Mouse (Mus musculus) layer of hippocampus, adult 2 months (tissue): ENCODE data around the gene 4921539E11Rik. TPM values are rescaled to one million over a fixed set of nuclear protein-coding genes. Genes with fewer than 3 reads are reported as not detected.

Experiments used
- DNase-seq, 2 experiments: peaks; one replicate each; pipeline ENCODE4 v3.0.0; 2022; ENCODE audit warnings: low spot score in 2 of 2
- H3K27ac ChIP-seq: fragments of 200-600 bp; 2 replicates; pipeline ENCODE4 v1.8.1; 2022
- H3K4me3 ChIP-seq: fragments of 200-600 bp; 2 replicates; pipeline ENCODE4 v1.8.1; 2022; ENCODE audit warnings: mild to moderate bottlenecking
- CTCF ChIP-seq: fragments of 200-600 bp; conservative IDR thresholded peaks from 2 replicates; pipeline ENCODE4 v1.8.1; 2022; ENCODE audit warnings: antibody characterized with exemption, mild to moderate bottlenecking, moderate library complexity
- total RNA-seq, 2 experiments: library from RNA; stranded (reverse); gene quantifications; 2 replicates each; pipeline ENCODE4 v1.2.3; 2021

Gene 4921539E11Rik
- total RNA-seq, 2 experiments from 2014 or later = not detected

DNA sequence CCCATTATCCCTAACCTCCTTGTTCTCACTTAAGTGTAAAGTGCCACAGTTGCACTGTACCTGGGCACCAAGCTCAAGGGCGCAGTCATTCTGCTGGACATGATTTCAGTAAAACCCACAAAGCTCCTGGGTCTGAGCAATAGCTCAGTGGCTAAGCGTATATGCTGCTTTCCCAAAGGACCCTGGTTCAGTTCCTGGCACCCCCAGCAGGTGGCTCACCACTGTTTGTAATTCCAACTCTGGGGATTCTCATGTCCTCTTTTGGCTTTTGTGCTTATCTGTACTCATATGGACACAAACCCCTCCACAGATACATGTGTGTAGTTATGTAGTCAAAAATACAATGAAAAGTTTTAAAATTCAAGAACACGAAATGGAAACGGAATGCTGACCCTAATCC lies 21.3 kb downstream of the 4921539E11Rik start:
- no peak for DNase-seq
- TF ChIP-seq CTCF = peak; percentile 62
- Histone ChIP-seq H3K4me3 (no peak overlapping the region), H3K27ac (no peak overlapping the region)

DNA sequence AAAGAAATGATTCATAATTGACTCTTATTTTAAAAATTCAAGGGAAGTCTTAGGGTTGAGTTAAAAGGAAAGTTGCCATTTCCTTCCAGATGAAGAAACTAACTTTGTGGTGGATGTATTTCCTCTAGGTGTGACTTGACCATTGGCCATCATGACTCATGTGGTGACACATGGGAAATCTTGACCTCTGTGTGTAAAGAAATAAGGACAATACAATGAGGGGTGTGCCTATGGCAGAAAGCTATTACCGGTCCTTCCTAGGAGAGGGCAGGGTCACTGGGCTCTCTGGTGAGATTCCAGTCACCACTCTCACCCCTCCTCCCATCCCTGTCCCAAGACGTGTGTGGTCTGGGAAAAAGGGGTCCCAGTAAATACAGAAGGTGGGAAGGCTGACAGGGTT lies 25.5 kb downstream of the 4921539E11Rik start:
- no peak overlapping the region for H3K27ac ChIP-seq
- no peak for TF ChIP-seq CTCF
- no peak for DNase-seq
- H3K4me3 ChIP-seq = no peak overlapping the region

DNA sequence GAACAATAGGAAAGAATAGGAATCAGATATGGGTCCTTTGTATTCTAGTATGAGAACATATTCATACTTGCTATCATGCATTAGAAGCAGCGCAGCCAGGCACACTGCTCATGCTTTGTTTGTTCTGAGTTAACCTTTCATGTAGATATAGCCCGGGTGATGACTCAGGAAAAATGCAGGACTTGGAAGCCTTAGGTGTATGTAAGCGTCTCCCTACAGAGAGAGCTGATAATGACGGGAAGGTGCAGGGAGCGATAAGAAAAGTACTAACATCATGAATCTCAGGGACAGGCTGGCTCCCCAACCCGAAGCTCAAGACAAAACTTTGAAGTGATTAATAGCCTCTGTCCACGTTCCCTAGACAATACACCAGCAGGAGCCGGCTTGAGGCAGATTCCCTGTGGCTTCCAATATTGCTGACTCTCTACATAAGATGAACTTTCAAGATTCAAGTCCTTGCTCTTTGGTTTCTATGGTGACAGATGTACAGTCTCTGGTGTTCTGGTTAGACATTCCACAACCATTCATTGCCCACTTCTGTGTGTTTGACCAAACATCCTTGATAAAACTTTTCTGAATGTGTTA lies 26.8 kb downstream of the 4921539E11Rik start:
- no peak for TF ChIP-seq CTCF
- Histone ChIP-seq H3K4me3 (no peak overlapping the region), H3K27ac (no peak overlapping the region)
- DNase-seq = no peak

DNA sequence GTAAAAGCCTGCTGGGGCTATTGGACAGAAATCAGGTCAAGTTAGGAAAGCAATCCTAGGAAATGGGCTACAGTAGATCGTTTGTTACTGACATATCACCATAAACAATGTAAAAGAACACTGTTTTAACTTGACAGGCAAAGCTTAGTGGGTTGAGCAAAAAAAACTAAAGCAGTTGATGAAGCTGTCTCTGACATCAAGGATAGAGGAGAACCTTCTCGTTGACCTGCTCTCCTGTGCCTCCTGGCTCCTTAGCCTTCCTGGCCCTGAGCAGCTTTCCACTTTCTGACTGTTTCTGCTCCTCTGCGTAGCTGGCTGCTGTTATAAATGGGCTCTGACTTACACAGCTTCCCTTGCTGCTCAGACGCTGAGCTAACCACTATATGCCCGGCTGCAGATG lies 27.3 kb downstream of the 4921539E11Rik start:
- H3K4me3 ChIP-seq = no peak overlapping the region
- H3K27ac ChIP-seq = no peak overlapping the region
- DNase-seq = no peak
- no peak for TF ChIP-seq CTCF

DNA sequence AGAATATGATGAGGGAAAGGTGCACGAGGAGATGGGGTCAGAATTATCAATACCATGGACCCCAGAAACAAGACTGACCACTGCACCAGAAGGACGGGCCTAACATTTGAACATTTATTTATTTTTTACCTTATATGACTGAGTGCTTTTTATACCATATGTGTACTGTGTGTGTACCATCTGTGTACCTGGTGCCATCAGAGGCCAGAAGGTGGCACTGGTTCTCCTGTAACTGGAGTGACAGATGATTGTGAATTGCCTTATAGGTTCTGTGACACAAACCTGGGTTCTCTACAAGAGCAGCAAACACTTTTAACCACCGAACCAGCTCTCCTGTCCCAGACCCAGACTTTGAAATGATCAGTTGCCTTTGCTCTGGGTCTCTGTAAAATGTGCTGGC lies 31.8 kb downstream of the 4921539E11Rik start:
- peak; percentile 50 for TF ChIP-seq CTCF
- Histone ChIP-seq H3K27ac (no peak overlapping the region), H3K4me3 (no peak overlapping the region)
- DNase-seq = no peak

DNA sequence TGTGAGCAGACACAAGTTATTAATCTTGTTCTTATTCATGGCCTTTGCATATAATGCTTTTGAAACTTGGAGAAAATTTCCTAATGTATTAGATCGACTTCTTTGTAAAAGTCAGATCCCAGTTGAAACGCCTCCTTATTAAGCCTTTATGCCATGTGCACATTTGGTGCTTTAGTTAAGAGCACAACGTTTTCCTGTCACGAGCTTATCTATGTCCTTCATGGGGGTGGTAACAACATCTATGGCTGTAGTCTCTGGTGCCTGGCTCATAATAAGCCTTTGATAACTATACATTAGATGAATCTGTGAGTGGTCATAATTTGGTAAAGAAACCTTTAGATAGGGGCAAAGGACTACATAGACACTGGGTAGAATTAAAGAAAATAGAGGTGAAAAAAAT lies 36.8 kb downstream of the 4921539E11Rik start:
- DNase-seq = no peak
- H3K4me3 ChIP-seq = no peak overlapping the region
- H3K27ac ChIP-seq = no peak overlapping the region
- TF ChIP-seq CTCF = no peak

DNA sequence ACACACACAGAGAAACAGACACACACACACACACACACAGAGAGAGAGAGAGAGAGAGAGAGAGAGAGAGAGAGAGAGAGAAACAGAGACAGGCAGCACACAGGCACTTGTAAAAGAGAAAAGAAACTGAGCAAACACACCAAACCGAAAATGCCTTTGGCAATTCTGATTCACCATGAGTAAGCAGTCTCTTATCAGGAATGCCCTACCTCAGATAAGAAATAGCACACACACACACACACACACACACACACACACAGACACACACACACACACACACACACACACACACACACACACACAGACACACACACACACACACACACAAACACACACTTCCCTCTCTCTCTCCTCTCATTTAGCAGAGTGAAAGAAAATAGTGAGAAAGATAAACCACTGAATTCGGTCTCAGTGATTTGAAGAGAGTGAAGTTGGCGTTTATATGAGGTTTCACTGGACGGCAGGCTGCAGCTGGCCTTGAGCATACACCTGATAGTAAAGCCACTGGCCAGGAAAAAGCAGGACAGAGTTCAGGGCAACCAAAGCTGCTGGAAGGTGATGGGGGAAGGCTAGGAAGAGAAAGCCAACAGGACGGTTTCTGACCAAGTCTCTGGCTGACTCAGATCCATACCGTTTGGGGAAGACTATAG lies 41.1 kb downstream of the 4921539E11Rik start:
- TF ChIP-seq CTCF = no peak
- Histone ChIP-seq H3K27ac (no peak overlapping the region), H3K4me3 (no peak overlapping the region)
- DNase-seq = no peak

DNA sequence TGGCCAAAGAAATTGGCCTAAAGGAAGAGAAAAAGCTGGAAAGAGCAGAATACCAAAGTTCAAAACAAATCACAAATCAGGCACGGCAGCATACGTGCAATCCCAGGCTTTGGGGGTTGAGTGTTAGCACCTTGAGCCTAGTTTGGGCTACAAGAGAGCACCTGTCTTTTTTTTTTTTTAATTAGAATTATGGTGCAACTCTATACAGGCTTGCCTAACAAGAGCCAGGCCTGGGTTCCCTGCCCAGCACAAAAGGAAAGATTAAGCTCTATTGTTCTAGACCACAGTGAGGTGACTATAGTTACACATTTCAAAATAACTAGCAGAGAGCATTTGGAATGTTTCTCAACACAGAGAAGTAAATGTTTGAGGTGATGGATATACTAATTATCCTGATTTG lies 42.9 kb downstream of the 4921539E11Rik start:
- H3K27ac ChIP-seq = no peak overlapping the region
- no peak overlapping the region for H3K4me3 ChIP-seq
- no peak for DNase-seq
- no peak for TF ChIP-seq CTCF

DNA sequence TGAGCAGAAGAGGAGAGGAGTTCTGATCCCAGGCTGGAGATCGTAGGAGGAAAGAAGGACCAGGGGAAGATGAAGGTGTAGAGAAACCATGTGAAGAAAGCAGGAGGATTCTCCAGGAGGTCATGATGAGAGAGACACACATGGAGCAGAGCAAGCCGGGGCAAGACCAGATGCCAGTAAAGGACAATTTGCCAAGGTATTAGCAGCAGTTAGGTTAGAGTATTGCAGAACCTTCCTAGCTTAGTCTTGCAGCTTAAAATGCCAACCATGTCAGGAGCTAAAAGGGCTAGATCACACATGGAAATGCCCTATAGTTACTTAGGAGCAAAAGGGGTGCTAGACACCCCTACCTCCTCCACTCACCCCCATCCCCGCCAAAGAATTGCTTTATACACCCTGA lies 43.4 kb downstream of the 4921539E11Rik start:
- Histone ChIP-seq H3K4me3 (no peak overlapping the region), H3K27ac (no peak overlapping the region)
- TF ChIP-seq CTCF = no peak
- no peak for DNase-seq

DNA sequence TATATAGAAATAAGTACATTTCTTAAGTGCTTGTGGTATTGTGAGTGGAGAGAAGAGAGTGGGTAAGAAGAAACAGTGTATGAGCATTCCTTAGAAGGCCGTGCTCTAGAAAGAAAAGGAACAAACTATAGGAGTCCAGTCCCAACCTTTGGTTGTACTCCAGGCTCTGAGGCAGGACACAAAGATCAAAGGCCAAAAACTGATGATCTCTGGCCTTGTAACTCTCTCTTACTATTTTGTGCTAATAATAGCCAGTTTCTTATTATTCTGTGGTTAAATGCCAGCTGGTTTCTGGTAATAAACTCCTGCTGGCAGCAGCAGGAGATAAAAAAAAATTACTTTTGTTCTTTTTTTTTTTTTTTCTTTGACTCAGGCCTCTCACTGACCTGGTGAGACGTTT lies 58.5 kb downstream of the 4921539E11Rik start:
- no peak overlapping the region for H3K4me3 ChIP-seq
- TF ChIP-seq CTCF = no peak
- H3K27ac ChIP-seq = no peak overlapping the region
- DNase-seq = no peak

DNA sequence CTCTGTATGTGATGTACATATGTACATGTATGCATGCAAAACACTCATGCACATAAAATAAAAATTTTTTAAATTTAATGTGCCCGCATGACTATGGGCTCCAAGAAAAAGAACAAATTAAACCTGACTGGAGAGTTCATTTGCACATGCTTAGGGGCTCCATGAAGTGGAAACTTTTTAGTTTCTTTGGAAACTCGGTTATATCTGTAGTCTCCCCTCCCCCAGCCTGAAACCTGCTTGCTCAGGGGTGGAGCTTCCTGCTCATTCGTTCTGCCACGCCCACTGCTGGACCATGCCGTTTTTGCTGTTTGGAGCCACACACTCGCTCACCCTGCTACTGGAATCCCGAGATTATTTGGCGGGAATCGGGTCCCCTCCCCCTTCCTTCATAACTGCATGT lies 67.8 kb downstream of the 4921539E11Rik start:
- Histone ChIP-seq H3K27ac (no peak overlapping the region), H3K4me3 (no peak overlapping the region)
- TF ChIP-seq CTCF = no peak
- DNase-seq = no peak

DNA sequence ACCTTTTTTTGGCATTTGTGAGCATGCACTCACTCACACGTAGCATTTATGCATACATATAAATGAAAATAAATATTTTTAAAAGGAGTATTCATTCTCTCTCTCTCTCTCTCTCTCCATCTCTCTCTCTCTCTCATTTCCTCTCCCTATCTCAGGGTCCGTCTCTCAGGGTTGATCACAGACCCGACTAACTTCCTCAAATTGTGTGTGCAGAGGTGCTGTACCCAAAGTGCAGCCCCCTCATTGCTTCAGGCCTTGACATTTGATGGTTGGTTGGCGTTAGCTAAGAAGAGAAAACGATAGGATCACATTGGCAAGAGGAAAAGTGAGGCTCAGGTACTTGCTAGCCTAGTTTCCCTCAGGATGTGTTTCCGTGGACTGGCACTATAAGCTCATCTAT lies 68.9 kb downstream of the 4921539E11Rik start:
- TF ChIP-seq CTCF = no peak
- Histone ChIP-seq H3K27ac (no peak overlapping the region), H3K4me3 (no peak overlapping the region)
- DNase-seq = no peak

DNA sequence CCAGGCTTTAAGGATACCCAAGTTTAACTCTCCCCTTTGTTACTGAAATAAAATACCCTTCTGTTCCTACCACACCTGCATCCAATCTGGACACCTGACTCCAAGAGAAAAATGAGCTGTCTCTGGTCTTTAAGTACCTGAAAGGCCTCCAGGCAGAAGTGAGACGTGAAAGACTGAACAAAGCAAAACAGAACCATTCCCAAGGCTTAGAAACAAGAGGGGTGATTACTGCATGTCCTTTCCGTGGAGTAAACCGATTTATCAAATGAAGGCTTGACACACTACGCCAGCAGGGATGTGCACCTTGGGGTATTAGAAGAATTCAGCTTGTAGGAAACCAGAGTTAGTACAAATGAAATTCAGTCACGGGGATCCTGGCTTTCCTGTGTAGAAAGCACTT lies 71.7 kb downstream of the 4921539E11Rik start:
- no peak overlapping the region for H3K27ac ChIP-seq
- no peak for DNase-seq
- no peak for TF ChIP-seq CTCF

DNA sequence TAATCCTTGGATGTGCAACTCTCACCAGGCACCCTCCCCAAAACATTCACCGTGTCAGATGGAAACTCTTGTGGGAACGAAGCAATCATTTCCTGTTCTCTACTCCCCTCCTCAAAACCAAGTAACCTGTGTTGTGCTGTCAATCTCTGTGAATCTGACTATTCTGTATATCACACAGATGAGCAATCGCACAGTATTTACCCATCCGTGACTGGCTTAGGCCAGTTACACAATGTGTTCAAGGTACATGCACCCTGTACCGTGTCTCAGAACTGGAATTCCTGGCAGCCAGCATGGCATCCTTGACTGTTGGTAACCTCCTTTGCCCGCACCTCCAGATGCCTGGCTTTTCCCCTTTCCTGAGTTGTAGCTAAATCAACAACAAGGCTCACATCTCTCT lies 74.6 kb downstream of the 4921539E11Rik start:
- no peak for TF ChIP-seq CTCF
- DNase-seq = no peak
- no peak overlapping the region for H3K27ac ChIP-seq
- H3K4me3 ChIP-seq = no peak overlapping the region

More for the DNA sequence above, 71.7 kb downstream of the 4921539E11Rik start:
- H3K4me3 ChIP-seq = no peak overlapping the region
